15 mouse cellular contexts compared by ENCODE assay signal in genomic region chr1:81548906-81549305, GRCm38 (mm10).
A peak's percentile ranks its signal among the peaks of the same experiment; 100 is the strongest.
DNase-seq lines count a peak whose midpoint lies in the region; TF ChIP-seq lines count a peak whose summit lies in the region.
"Had no signal": no experiment of that assay in that cellular context is flagged by ENCODE, and none has a peak within 500 bp of the region (broad histone marks: within the 10 kb centered on the region; RNA-seq: fewer than 3 reads in every experiment).

No protein-coding gene starts in this region.

- TF ChIP-seq CTCF in MEL (IDR thresholded peaks at IDR 0.05 in 2 of 3, conservative IDR thresholded peaks at IDR 0.05 in 1 of 3; ENCODE audit: control insufficient read depth in 1 of 3, insufficient read depth in 1 of 3, low read depth in 2 of 3, low read length in 3 of 3, poor library complexity in 1 of 3, severe bottlenecking in 1 of 3), result no peak
- no peak for TF ChIP-seq CTCF in brain, embryonic 14.5 days (IDR thresholded peaks at IDR 0.05; ENCODE audit: borderline replicate concordance, extremely low read depth, insufficient read depth, insufficient read length)

- H3K79me2 ChIP-seq in MEL (ENCODE audit: control insufficient read depth, insufficient read depth, low read length, poor library complexity), result no peaks in the 10 kb centered on the region

- no peak for TF ChIP-seq RAD21 in MEL (IDR thresholded peaks at IDR 0.05; ENCODE audit: low read depth, low read length)

- no peak overlapping the region for H3K4me3 ChIP-seq in MEL (ENCODE audit: control insufficient read depth in 1 of 2, insufficient read depth in 1 of 2, low read depth in 2 of 2, low read length in 2 of 2)
- H3K4me3 ChIP-seq: limb, embryonic 15.5 days; neural tube, embryonic 13.5 days had no signal

- no peaks in the 10 kb centered on the region for H3K36me3 ChIP-seq in MEL (ENCODE audit: control insufficient read depth in 1 of 2, insufficient read depth in 2 of 2, low read length in 2 of 2)
- H3K36me3 ChIP-seq: limb, embryonic 15.5 days; neural tube, embryonic 13.5 days had no signal

- peak; percentile 29 to 39 for DNase-seq in kidney, postnatal 4 days
- DNase-seq in kidney, adult 8-10 months, result no peak
- peak; percentile 16 for DNase-seq in MEL (ENCODE audit: low read depth, low spot score)
- DNase-seq in brain, embryonic 14.5 days (ENCODE audit: low read depth), result peak; percentile 17
- DNase-seq in mesoderm, embryonic 11.5 days (ENCODE audit: low read depth, low spot score), result peak; percentile 23
- no peak for DNase-seq in urinary bladder, postnatal 25 days (ENCODE audit: low spot score)
- DNase-seq in heart, postnatal 4 days, result no peak
- DNase-seq: cerebellum, postnatal 14 days; heart, adult 11 months; liver, postnatal 0 days; thymus, adult 18-20 months had no signal

- H3K9ac ChIP-seq in MEL (ENCODE audit: control insufficient read depth, low read depth, low read length, poor library complexity, severe bottlenecking), result no peak overlapping the region
- H3K9ac ChIP-seq: hindbrain, embryonic 14.5 days; limb, embryonic 15.5 days; liver, postnatal 0 days; neural tube, embryonic 13.5 days had no signal

- no peak for TF ChIP-seq POLR2A in MEL (IDR thresholded peaks at IDR 0.05; ENCODE audit: control insufficient read depth in 1 of 2, insufficient read depth in 1 of 2, low read depth in 1 of 2, low read length in 2 of 2, poor library complexity in 1 of 2)
- no peak for TF ChIP-seq POLR2A in brain, embryonic 14.5 days (IDR thresholded peaks at IDR 0.05; ENCODE audit: borderline replicate concordance, extremely low read depth, insufficient read depth, insufficient read length, poor library complexity, severe bottlenecking)

- H3K27ac ChIP-seq in MEL (ENCODE audit: control insufficient read depth, low read depth, low read length), result no peak overlapping the region
- H3K27ac ChIP-seq: hindbrain, embryonic 14.5 days; limb, embryonic 15.5 days; macrophage; neural tube, embryonic 13.5 days had no signal

- H3K27me3 ChIP-seq in MEL (ENCODE audit: control insufficient read depth in 1 of 2, insufficient read depth in 2 of 2, low read length in 2 of 2), result no peaks in the 10 kb centered on the region
- H3K27me3 ChIP-seq: limb, embryonic 15.5 days; neural tube, embryonic 13.5 days had no signal

- no peaks in the 10 kb centered on the region for H3K4me1 ChIP-seq in MEL (ENCODE audit: control insufficient read depth in 1 of 2, insufficient read depth in 2 of 2, low read length in 2 of 2)
- H3K4me1 ChIP-seq: limb, embryonic 15.5 days; neural tube, embryonic 13.5 days had no signal

- no peak for TF ChIP-seq EP300 in MEL (IDR thresholded peaks at IDR 0.05; ENCODE audit: low read depth in 1 of 2, low read length in 2 of 2)

- no peaks in the 10 kb centered on the region for H3K9me3 ChIP-seq in MEL (replicated peaks; ENCODE audit: insufficient read depth, low read length)
- H3K9me3 ChIP-seq: limb, embryonic 15.5 days; neural tube, embryonic 13.5 days had no signal

TF ChIP-seq in MEL, 35 proteins besides CTCF, POLR2A, EP300 and RAD21:
- TF ChIP-seq MEF2A (IDR thresholded peaks at IDR 0.05; ENCODE audit: extremely low read depth, insufficient replicate concordance, low read depth, low read length, poor library complexity, severe bottlenecking) (no peak), USF2 (IDR thresholded peaks at IDR 0.05; ENCODE audit: borderline replicate concordance in 1 of 2, insufficient read depth in 1 of 2, low read depth in 1 of 2, low read length in 2 of 2) (no peak), ZKSCAN1 (IDR thresholded peaks at IDR 0.05; ENCODE audit: low read depth, low read length) (no peak), BHLHE40 (IDR thresholded peaks at IDR 0.05; ENCODE audit: borderline replicate concordance, low read depth, low read length) (no peak), SIN3A (IDR thresholded peaks at IDR 0.05; ENCODE audit: low read length) (no peak), SMC3 (IDR thresholded peaks at IDR 0.05; ENCODE audit: low read depth, low read length) (no peak), USF1 (IDR thresholded peaks at IDR 0.05; ENCODE audit: low read depth, low read length) (no peak), UBTF (IDR thresholded peaks at IDR 0.05; ENCODE audit: borderline replicate concordance, insufficient read depth, low read depth, low read length) (no peak), MYC (IDR thresholded peaks at IDR 0.05; ENCODE audit: low read depth, low read length) (no peak), JUND (IDR thresholded peaks at IDR 0.05; ENCODE audit: low read depth, low read length) (no peak)

Comparison
In these comparisons a context has a peak if more than half of its experiments do, and no peak if none do; other contexts are left out.
1. DNase-seq: peak in kidney, postnatal 4 days (2 of 2), MEL (single experiment), brain, embryonic 14.5 days (single experiment) and mesoderm, embryonic 11.5 days (single experiment); none in kidney, adult 8-10 months (0 of 2), urinary bladder, postnatal 25 days (single experiment) and heart, postnatal 4 days (single experiment).